Comparison of ENCODE assay signal across 8 mouse cellular contexts in the genomic region with DNA sequence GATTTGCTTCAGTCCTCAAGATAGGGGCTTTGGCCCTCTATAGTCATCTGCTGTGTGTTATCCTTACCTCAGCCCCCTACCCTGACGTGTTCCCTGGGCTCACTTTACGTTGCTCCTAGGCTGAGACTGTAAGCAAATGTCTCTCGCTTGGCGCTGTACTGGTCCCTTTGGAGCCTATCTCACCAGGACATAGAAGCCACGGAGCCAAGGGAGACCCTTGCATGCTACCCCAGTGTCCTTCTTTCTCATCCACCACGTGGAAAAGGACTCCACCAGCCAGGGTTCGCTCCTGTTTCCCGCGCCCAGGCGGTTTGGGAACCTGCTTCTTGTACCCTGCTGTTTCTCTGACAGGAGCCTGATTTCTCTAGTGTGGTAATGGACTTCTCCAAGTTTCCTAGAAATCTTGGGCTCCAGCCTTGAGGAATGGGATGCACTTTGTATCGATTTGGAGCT. TPM values are rescaled to one million over a fixed set of nuclear protein-coding genes. Genes with fewer than 3 reads are reported as not detected.
DNase-seq lines count a peak whose midpoint lies in the region; ATAC-seq and TF ChIP-seq lines count a peak whose summit lies in the region.

No protein-coding gene starts in this region.

- no peak overlapping the region; the same call in 1 of the 2 replicates for H3K9ac ChIP-seq in lung, embryonic 16.5 days (ENCODE audit: low read length)
- peak overlapping the region; percentile 70 for H3K9ac ChIP-seq in neural tube, embryonic 12.5 days

- 9% methylated on average over 11 of the region's 11 CpGs for WGBS in lung, embryonic 16.5 days
- 6% methylated on average over 11 of the region's 11 CpGs for WGBS in neural tube, embryonic 12.5 days

- intact Hi-C loops in left cerebral cortex, adult 2 months (cut with DNase I) = loop anchor here (5.0 kb wide), 1 partner anchor 38 kb away; no protein-coding TSS in a partner anchor

- H3K9me3 ChIP-seq in lung, embryonic 16.5 days (ENCODE audit: control insufficient read depth, low read length) = no peaks in the 10 kb centered on the region
- H3K9me3 ChIP-seq in neural tube, embryonic 12.5 days = no peaks in the 10 kb centered on the region

- no peak overlapping the region for H3K27ac ChIP-seq in lung, embryonic 16.5 days (ENCODE audit: low read length)
- peak overlapping the region; percentile 86 for H3K27ac ChIP-seq in left cerebral cortex, adult 2 months
- H3K27ac ChIP-seq in neural tube, embryonic 12.5 days = no peak overlapping the region

- ATAC-seq in lung, embryonic 16.5 days (ENCODE audit: low read depth) = no peak
- ATAC-seq in neural tube, embryonic 12.5 days (ENCODE audit: low FRiP score, low read depth) = no peak; the same call in 1 of the 2 replicates

- peak; percentile 1 for DNase-seq in adrenal gland, adult 2 months
- DNase-seq in adrenal gland, adult 8-10 months = no peak
- no peak for DNase-seq in lung, postnatal 14 days
- DNase-seq in left cerebral cortex, adult 2 months (ENCODE audit: extremely low spot score in 1 of 2, low spot score in 2 of 2) = peak; percentile 20 to 51
- no peak for DNase-seq in spleen, postnatal 36 days (ENCODE audit: low spot score in 2 of 2)
- no peak for DNase-seq in urinary bladder, postnatal 14 days (ENCODE audit: low spot score)

- peak overlapping the region; percentile 55 for H3K4me3 ChIP-seq in lung, embryonic 16.5 days (ENCODE audit: low read length)
- peak overlapping the region; percentile 74 for H3K4me3 ChIP-seq in left cerebral cortex, adult 2 months
- peak overlapping the region; percentile 46 for H3K4me3 ChIP-seq in neural tube, embryonic 12.5 days

- peak overlapping the region; percentile 93 for H3K4me2 ChIP-seq in lung, embryonic 16.5 days (ENCODE audit: low read depth, low read length)
- H3K4me2 ChIP-seq in neural tube, embryonic 12.5 days (replicated peaks) = peak overlapping the region; percentile 75

- no peak for TF ChIP-seq CTCF in left cerebral cortex, adult 2 months (IDR thresholded peaks at IDR 0.05)

- peaks cover 7% of the 10 kb centered on the region; the same call in 1 of the 2 replicates for H3K4me1 ChIP-seq in lung, embryonic 16.5 days (replicated peaks; ENCODE audit: control insufficient read depth, insufficient read depth, low read length)
- H3K4me1 ChIP-seq in neural tube, embryonic 12.5 days = 0 out of 2 replicates have a peak, but pooled peaks cover 3% of the 10 kb centered on the region

- peaks cover 5% of the 10 kb centered on the region for H3K27me3 ChIP-seq in lung, embryonic 16.5 days (ENCODE audit: control insufficient read depth, insufficient read depth, low read depth, low read length)
- H3K27me3 ChIP-seq in neural tube, embryonic 12.5 days (replicated peaks) = no peaks in the 10 kb centered on the region

- no peaks in the 10 kb centered on the region for H3K36me3 ChIP-seq in lung, embryonic 16.5 days (ENCODE audit: control insufficient read depth, insufficient read depth, low read length)
- H3K36me3 ChIP-seq in neural tube, embryonic 12.5 days = no peaks in the 10 kb centered on the region

RNA-seq across cellular contexts. Expression of a gene that starts 0.8 kb away (rescaled TPM):
- total RNA-seq in adrenal gland, adult 2 months (2021) = under 1 TPM; 0.37 to 0.38 TPM
- 0.06 TPM in 1 of 2 replicates, not detected in the other for polyA plus RNA-seq in adrenal gland, adult 2 months (2012; rRNA removed)
- under 1 TPM; 0.31 to 0.52 (median 0.39) TPM for total RNA-seq in adrenal gland, adult 8-10 months (2022)
- polyA plus RNA-seq in lung, embryonic 16.5 days (2015; fragmentation: Nextera tagmentation; extraction: Ambion mirVana) = 0.63 and 0.70 TPM in 2 replicates
- total RNA-seq in left cerebral cortex, adult 2 months (2021) = 1 to 10 TPM; 6.5 to 6.8 TPM
- polyA plus RNA-seq in neural tube, embryonic 12.5 days (2016; fragmentation: Nextera tagmentation; extraction: Ambion mirVana) = 11.1 and 11.9 TPM in 2 replicates

Comparison
In these comparisons a context has a peak if more than half of its experiments do, and no peak if none do; other contexts are left out.
1. DNase-seq: peak in adrenal gland, adult 2 months (single experiment) and left cerebral cortex, adult 2 months (2 of 2); none in adrenal gland, adult 8-10 months (single experiment), lung, postnatal 14 days (single experiment), spleen, postnatal 36 days (0 of 2) and urinary bladder, postnatal 14 days (single experiment).
2. RNA of a gene that starts 0.8 kb away (total RNA-seq): 6.5 to 6.8 TPM in left cerebral cortex, adult 2 months; 0.31 to 0.52 TPM in adrenal gland, adult 8-10 months and 0.37 to 0.38 TPM in adrenal gland, adult 2 months; every median in the first group is over 4 times any median in the second.
3. Peak in every context shown above with its lines, with median percentiles within 50 percentile points of each other: H3K4me3 ChIP-seq.